Mouse (Mus musculus) neural tube, embryonic 14.5 days (tissue): ENCODE data around the gene Azin2. TPM values are rescaled to one million over a fixed set of nuclear protein-coding genes. Genes with fewer than 3 reads are reported as not detected.

Experiments used
- ATAC-seq: fragments of 200-750 bp; cut with Nextera tagmentation; 2 replicates; pipeline ENCODE4 v1.8.0; 2017; ENCODE audit warnings: low read depth, mild to moderate bottlenecking, moderate TSS enrichment, moderate library complexity
- H3K27ac ChIP-seq: fragments of 300-500 bp; sonication (generic); 2 replicates; pipeline ENCODE4 v1.5.1; 2014; ENCODE audit warnings: low read depth, mild to moderate bottlenecking, control low read depth, low read length, moderate library complexity, mixed read lengths
- H3K27me3 ChIP-seq: fragments of 300-500 bp; sonication (generic); 2 replicates; pipeline ENCODE4 v1.6.1; 2014; ENCODE audit warnings: low read length; ENCODE audit not compliant: control insufficient read depth, insufficient read depth
- H3K36me3 ChIP-seq: fragments of 300-500 bp; sonication (generic); 2 replicates; pipeline ENCODE4 v1.6.1; 2014; ENCODE audit warnings: low read length, mixed read lengths; ENCODE audit not compliant: control insufficient read depth, insufficient read depth
- H3K4me1 ChIP-seq: fragments of 300-500 bp; sonication (generic); 2 replicates; pipeline ENCODE4 v1.6.1; 2014; ENCODE audit warnings: low read length; ENCODE audit not compliant: control insufficient read depth, insufficient read depth
- H3K4me2 ChIP-seq: fragments of 300-500 bp; sonication (generic); 2 replicates; pipeline ENCODE4 v1.6.1; 2014; ENCODE audit warnings: mild to moderate bottlenecking, low read depth, low read length, control low read depth
- H3K4me3 ChIP-seq: fragments of 300-500 bp; sonication (generic); 2 replicates; pipeline ENCODE4 v1.5.1; 2014; ENCODE audit warnings: low read depth, low read length, control low read depth, mixed read lengths
- H3K9ac ChIP-seq: fragments of 300-500 bp; sonication (generic); replicated peaks from 2 replicates; pipeline ENCODE4 v1.6.1; 2014; ENCODE audit warnings: low read depth, mild to moderate bottlenecking, control low read depth, low read length, mixed read lengths
- H3K9me3 ChIP-seq: fragments of 300-500 bp; sonication (generic); 2 replicates; pipeline ENCODE4 v1.6.1; 2016; ENCODE audit warnings: low read length; ENCODE audit not compliant: control insufficient read depth
- WGBS: fragments of 180-500 bp; shearing (Covaris S2); extraction: QIAGEN DNeasy Blood & Tissue Kit; methylation state at CpG from one replicate; pipeline ENCODE4 v1.1.7; 2014; 5-methylcytosine and 5-hydroxymethylcytosine counted together
- polyA plus RNA-seq: library from polyadenylated mRNA; unstranded; fragments of >200 nt; fragmentation: Nextera tagmentation; extraction: Ambion mirVana; gene quantifications from 2 replicates; pipeline ENCODE4 v1.2.1, GENCODE M21; 2014

Gene Azin2
- polyA plus RNA-seq, 1 experiment from 2014 or later, result 19.9 TPM

- Histone ChIP-seq H3K36me3 (peaks cover 11% of the 10 kb centered on the region), H3K4me1 (peaks cover 14% of the 10 kb centered on the region), H3K4me3 (no peak overlapping the region), H3K9me3 (no peaks in the 10 kb centered on the region), H3K27me3 (no peaks in the 10 kb centered on the region), H3K4me2 (no peak overlapping the region), H3K27ac (no peak overlapping the region), H3K9ac (no peak overlapping the region)
- ATAC-seq, result no peak
- WGBS, result 50% methylated on average over 7 of the region's 7 CpGs
Observed at GRCm38 (mm10) chr4:128995238-128995637, 33.0 kb upstream of the Azin2 start.

- Histone ChIP-seq H3K27me3 (no peaks in the 10 kb centered on the region), H3K4me1 (peaks cover 14% of the 10 kb centered on the region), H3K4me3 (peak overlapping the region; percentile 77), H3K4me2 (peak overlapping the region; percentile 82), H3K9me3 (no peaks in the 10 kb centered on the region), H3K36me3 (no peaks in the 10 kb centered on the region), H3K9ac (peak overlapping the region; percentile 76), H3K27ac (peak overlapping the region; percentile 55; the same call in 1 of the 2 replicates)
- 3% methylated on average over 12 of the region's 12 CpGs for WGBS
- ATAC-seq, result no peak
Observed at GRCm38 (mm10) chr4:128993675-128994074, 31.4 kb upstream of the Azin2 start.

- H3K4me1 ChIP-seq, result peaks cover 14% of the 10 kb centered on the region
Observed at GRCm38 (mm10) chr4:128993025-128993662, 30.9 kb upstream of the Azin2 start.

GRCm38 (mm10) chr4:128992176-128992575, 29.9 kb upstream of the Azin2 start:
- 95% methylated on average over 3 of the region's 3 CpGs for WGBS
- H3K27me3 ChIP-seq, result no peaks in the 10 kb centered on the region
- no peak overlapping the region for H3K4me3 ChIP-seq
- peaks cover 14% of the 10 kb centered on the region for H3K4me1 ChIP-seq
- H3K9me3 ChIP-seq, result no peaks in the 10 kb centered on the region
- ATAC-seq, result no peak
- H3K4me2 ChIP-seq, result no peak overlapping the region
- no peaks in the 10 kb centered on the region for H3K36me3 ChIP-seq
- no peak overlapping the region for H3K27ac ChIP-seq
- H3K9ac ChIP-seq, result no peak overlapping the region

More at GRCm38 (mm10) chr4:128993025-128993662, 30.9 kb upstream of the Azin2 start:
- H3K9me3 ChIP-seq, result no peaks in the 10 kb centered on the region
- H3K27ac ChIP-seq, result peak overlapping the region; percentile 55; the same call in 1 of the 2 replicates
- H3K4me3 ChIP-seq, result peak overlapping the region; percentile 77
- no peaks in the 10 kb centered on the region for H3K36me3 ChIP-seq
- H3K4me2 ChIP-seq, result peak overlapping the region; percentile 82
- peak; percentile 100 for ATAC-seq
- peak overlapping the region; percentile 76 for H3K9ac ChIP-seq
- 1% methylated on average over 49 of the region's 49 CpGs for WGBS
- no peaks in the 10 kb centered on the region for H3K27me3 ChIP-seq

- Histone ChIP-seq H3K27me3 (no peaks in the 10 kb centered on the region), H3K36me3 (no peaks in the 10 kb centered on the region), H3K4me2 (peak within 1 kb of the TSS; percentile 30; the same call in 1 of the 2 replicates), H3K9ac (no peak within 1 kb of the TSS), H3K27ac (no peak within 1 kb of the TSS), H3K4me1 (peaks cover 14% of the 10 kb centered on the region), H3K9me3 (no peaks in the 10 kb centered on the region), H3K4me3 (no peak within 1 kb of the TSS; the same call in 1 of the 2 replicates)
- ATAC-seq, result no peak
- WGBS, result 94% methylated on average over 9 of the region's 9 CpGs
Observed at GRCm38 (mm10) chr4:128991500-128992008, 29.3 kb upstream of the Azin2 start, which contains the start of gene Ak2. Ak2 (plus strand) TSS chr4:128991958.

GRCm38 (mm10) chr4:128989678-128990077, 27.4 kb upstream of the Azin2 start:
- no peaks in the 10 kb centered on the region for H3K27me3 ChIP-seq
- no peak overlapping the region for H3K27ac ChIP-seq
- no peak overlapping the region for H3K9ac ChIP-seq
- H3K9me3 ChIP-seq, result no peaks in the 10 kb centered on the region
- no peak overlapping the region for H3K4me2 ChIP-seq
- no peak for ATAC-seq
- H3K4me3 ChIP-seq, result no peak overlapping the region
- H3K4me1 ChIP-seq, result peaks cover 11% of the 10 kb centered on the region
- no peaks in the 10 kb centered on the region for H3K36me3 ChIP-seq
- WGBS, result 37% methylated on average over 11 of the region's 11 CpGs

GRCm38 (mm10) chr4:128988911-128989310, 26.7 kb upstream of the Azin2 start:
- no peak for ATAC-seq
- Histone ChIP-seq H3K36me3 (no peaks in the 10 kb centered on the region), H3K27me3 (no peaks in the 10 kb centered on the region), H3K27ac (no peak overlapping the region), H3K4me3 (no peak overlapping the region), H3K9ac (no peak overlapping the region), H3K4me2 (no peak overlapping the region), H3K9me3 (no peaks in the 10 kb centered on the region), H3K4me1 (peaks cover 4% of the 10 kb centered on the region)
- 43% methylated on average over 3 of the region's 3 CpGs for WGBS

- no peaks in the 10 kb centered on the region for H3K9me3 ChIP-seq
- H3K4me2 ChIP-seq, result no peak overlapping the region
- 82% methylated on average over 3 of the region's 3 CpGs for WGBS
- H3K9ac ChIP-seq, result no peak overlapping the region
- no peaks in the 10 kb centered on the region for H3K36me3 ChIP-seq
- no peak overlapping the region for H3K4me3 ChIP-seq
- no peaks in the 10 kb centered on the region for H3K4me1 ChIP-seq
- no peaks in the 10 kb centered on the region for H3K27me3 ChIP-seq
- no peak for ATAC-seq
- no peak overlapping the region for H3K27ac ChIP-seq
Observed at GRCm38 (mm10) chr4:128984600-128984999, 22.4 kb upstream of the Azin2 start.

GRCm38 (mm10) chr4:128983656-128984055, 21.4 kb upstream of the Azin2 start:
- H3K9ac ChIP-seq, result no peak overlapping the region
- H3K27me3 ChIP-seq, result no peaks in the 10 kb centered on the region
- no peaks in the 10 kb centered on the region for H3K36me3 ChIP-seq
- no peaks in the 10 kb centered on the region for H3K4me1 ChIP-seq
- no peak for ATAC-seq
- 55% methylated on average over 2 of the region's 2 CpGs for WGBS
- no peaks in the 10 kb centered on the region for H3K9me3 ChIP-seq
- no peak overlapping the region for H3K4me3 ChIP-seq
- no peak overlapping the region for H3K4me2 ChIP-seq
- no peak overlapping the region for H3K27ac ChIP-seq
